8 mouse cellular contexts compared by ENCODE assay signal in genomic region chr16:18443385-18443841, GRCm38 (mm10). TPM values are rescaled to one million over a fixed set of nuclear protein-coding genes. Genes with fewer than 3 reads are reported as not detected.
DNase-seq lines count a peak whose midpoint lies in the region; ATAC-seq and TF ChIP-seq lines count a peak whose summit lies in the region.

No protein-coding gene starts in this region.

- no peak overlapping the region for H3K4me3 ChIP-seq in bone marrow, adult 2 months (replicated peaks; ENCODE audit: control insufficient read depth, low read depth, low read length)
- no peak overlapping the region for H3K4me3 ChIP-seq in embryonic facial prominence, embryonic 15.5 days (replicated peaks)
- no peak overlapping the region for H3K4me3 ChIP-seq in heart, embryonic 10.5 days
- no peak overlapping the region for H3K4me3 ChIP-seq in kidney, embryonic 14.5 days (ENCODE audit: low read length)
- no peak overlapping the region for H3K4me3 ChIP-seq in limb, embryonic 15.5 days

- H3K4me2 ChIP-seq in embryonic facial prominence, embryonic 15.5 days (replicated peaks), result no peak overlapping the region
- H3K4me2 ChIP-seq in kidney, embryonic 14.5 days (replicated peaks; ENCODE audit: low read depth, low read length), result no peak overlapping the region
- H3K4me2 ChIP-seq in limb, embryonic 15.5 days, result no peak overlapping the region

- TF ChIP-seq POLR2A in bone marrow, adult 2 months (IDR thresholded peaks at IDR 0.05; ENCODE audit: borderline replicate concordance, control insufficient read depth, low read depth, low read length), result no peak

- no peak overlapping the region for H3K27ac ChIP-seq in bone marrow, adult 2 months (ENCODE audit: control insufficient read depth, insufficient read depth, low read depth, low read length, poor library complexity)
- no peak overlapping the region for H3K27ac ChIP-seq in embryonic facial prominence, embryonic 15.5 days (replicated peaks)
- no peak overlapping the region for H3K27ac ChIP-seq in heart, embryonic 10.5 days
- H3K27ac ChIP-seq in kidney, embryonic 14.5 days (ENCODE audit: low read depth, low read length), result no peak overlapping the region
- H3K27ac ChIP-seq in limb, embryonic 15.5 days, result no peak overlapping the region

- DNase-seq in A20 (ENCODE audit: low read depth, low spot score), result peak; percentile 82
- DNase-seq in heart, embryonic 10.5 days (ENCODE audit: low spot score), result peak; percentile 94
- peak; percentile 90 to 98 for DNase-seq in spleen, postnatal 4 days (ENCODE audit: low spot score in 2 of 2)

- no peak overlapping the region for H3K9ac ChIP-seq in embryonic facial prominence, embryonic 15.5 days
- no peak overlapping the region for H3K9ac ChIP-seq in kidney, embryonic 14.5 days (ENCODE audit: low read depth, low read length)
- no peak overlapping the region for H3K9ac ChIP-seq in limb, embryonic 15.5 days

- peak; percentile 99 for TF ChIP-seq CTCF in bone marrow, adult 2 months (IDR thresholded peaks at IDR 0.05; ENCODE audit: control insufficient read depth, insufficient read depth, low read length)

- no peaks in the 10 kb centered on the region for H3K27me3 ChIP-seq in embryonic facial prominence, embryonic 15.5 days
- H3K27me3 ChIP-seq in heart, embryonic 10.5 days (ENCODE audit: insufficient read depth, poor library complexity, severe bottlenecking), result peaks cover 11% of the 10 kb centered on the region; the same call in 1 of the 2 replicates
- no peaks in the 10 kb centered on the region for H3K27me3 ChIP-seq in kidney, embryonic 14.5 days (ENCODE audit: control insufficient read depth, insufficient read depth, low read length)
- H3K27me3 ChIP-seq in limb, embryonic 15.5 days, result no peaks in the 10 kb centered on the region

- H3K4me1 ChIP-seq in bone marrow, adult 2 months (ENCODE audit: control insufficient read depth, insufficient read depth, low read length), result no peaks in the 10 kb centered on the region
- peaks cover 7% of the 10 kb centered on the region; the same call in 1 of the 2 replicates for H3K4me1 ChIP-seq in embryonic facial prominence, embryonic 15.5 days
- peaks cover 18% of the 10 kb centered on the region for H3K4me1 ChIP-seq in heart, embryonic 10.5 days
- H3K4me1 ChIP-seq in kidney, embryonic 14.5 days (ENCODE audit: control insufficient read depth, insufficient read depth, low read length), result peaks cover 10% of the 10 kb centered on the region
- peaks cover 8% of the 10 kb centered on the region for H3K4me1 ChIP-seq in limb, embryonic 15.5 days

- no peaks in the 10 kb centered on the region for H3K9me3 ChIP-seq in embryonic facial prominence, embryonic 15.5 days (replicated peaks)
- H3K9me3 ChIP-seq in heart, embryonic 10.5 days, result no peaks in the 10 kb centered on the region
- H3K9me3 ChIP-seq in kidney, embryonic 14.5 days (ENCODE audit: control insufficient read depth, low read length), result no peaks in the 10 kb centered on the region
- H3K9me3 ChIP-seq in limb, embryonic 15.5 days, result no peaks in the 10 kb centered on the region

- peak; percentile 61 for ATAC-seq in embryonic facial prominence, embryonic 15.5 days (ENCODE audit: insufficient number of reproducible peaks, low FRiP score, low TSS enrichment, low read depth)
- peak; percentile 68 for ATAC-seq in kidney, embryonic 14.5 days (ENCODE audit: low FRiP score, low TSS enrichment)
- ATAC-seq in limb, embryonic 15.5 days (ENCODE audit: insufficient number of reproducible peaks, low FRiP score, low TSS enrichment, low read depth), result peak; percentile 60
- ATAC-seq in monocyte, adult 5-6 weeks (replicated peaks; ENCODE audit: insufficient number of reproducible peaks, low FRiP score, low TSS enrichment, poor library complexity, severe bottlenecking), result peak; percentile 89

- WGBS in bone marrow, adult 2 months, result 26% methylated on average over 8 of the region's 8 CpGs
- 18% methylated on average over 8 of the region's 8 CpGs for WGBS in embryonic facial prominence, embryonic 15.5 days
- WGBS in heart, embryonic 10.5 days, result 15% methylated on average over 8 of the region's 8 CpGs
- 25% methylated on average over 8 of the region's 8 CpGs for WGBS in kidney, embryonic 14.5 days
- WGBS in limb, embryonic 15.5 days, result 24% methylated on average over 8 of the region's 8 CpGs

- no peaks in the 10 kb centered on the region for H3K36me3 ChIP-seq in embryonic facial prominence, embryonic 15.5 days
- peaks cover 37% of the 10 kb centered on the region for H3K36me3 ChIP-seq in heart, embryonic 10.5 days
- peaks cover 11% of the 10 kb centered on the region for H3K36me3 ChIP-seq in kidney, embryonic 14.5 days (ENCODE audit: control insufficient read depth, insufficient read depth, low read length)
- peaks cover 12% of the 10 kb centered on the region for H3K36me3 ChIP-seq in limb, embryonic 15.5 days

RNA-seq across cellular contexts. Expression of gene Comt, which starts 16.8 kb away (rescaled TPM):
- 40.6 and 53.8 TPM in 2 replicates for polyA plus RNA-seq in bone marrow, adult 2 months (2011; ENCODE audit: insufficient read depth, insufficient read length, low replicate concordance, missing spikeins)
- 109 and 116 TPM in 2 replicates for polyA plus RNA-seq in embryonic facial prominence, embryonic 15.5 days (2015; fragmentation: Nextera tagmentation; extraction: Ambion mirVana)
- polyA plus RNA-seq in heart, embryonic 10.5 days (2016; fragmentation: Nextera tagmentation; extraction: Ambion mirVana), result 83.5 and 102 TPM in 2 replicates
- 78.7 and 89.0 TPM in 2 replicates for polyA plus RNA-seq in kidney, embryonic 14.5 days (2014; fragmentation: Nextera tagmentation; extraction: Ambion mirVana)
- polyA plus RNA-seq in limb, embryonic 15.5 days (2015; fragmentation: Nextera tagmentation; extraction: Ambion mirVana), result 119 and 127 TPM in 2 replicates
- 11.3 to 19.0 TPM (median 15.8 TPM) in 3 replicates for total RNA-seq in monocyte, adult 5-6 weeks (2017)

RNA-seq across cellular contexts. Expression of gene Txnrd2, which starts 17.2 kb away (rescaled TPM):
- 66.6 and 86.0 TPM in 2 replicates for polyA plus RNA-seq in bone marrow, adult 2 months (2011; ENCODE audit: insufficient read depth, insufficient read length, low replicate concordance, missing spikeins)
- 17.0 and 18.2 TPM in 2 replicates for polyA plus RNA-seq in embryonic facial prominence, embryonic 15.5 days (2015; fragmentation: Nextera tagmentation; extraction: Ambion mirVana)
- polyA plus RNA-seq in heart, embryonic 10.5 days (2016; fragmentation: Nextera tagmentation; extraction: Ambion mirVana), result 40.1 and 47.7 TPM in 2 replicates
- 21.9 and 23.6 TPM in 2 replicates for polyA plus RNA-seq in kidney, embryonic 14.5 days (2014; fragmentation: Nextera tagmentation; extraction: Ambion mirVana)
- 16.5 and 16.8 TPM in 2 replicates for polyA plus RNA-seq in limb, embryonic 15.5 days (2015; fragmentation: Nextera tagmentation; extraction: Ambion mirVana)
- 9.3 to 21.9 TPM (median 18.1 TPM) in 3 replicates for total RNA-seq in monocyte, adult 5-6 weeks (2017)

RNA-seq across cellular contexts. Expression of gene Gnb1l, which starts 55.1 kb away (rescaled TPM):
- polyA plus RNA-seq in bone marrow, adult 2 months (2011; ENCODE audit: insufficient read depth, insufficient read length, low replicate concordance, missing spikeins), result 2.6 and 11.3 TPM in 2 replicates
- polyA plus RNA-seq in embryonic facial prominence, embryonic 15.5 days (2015; fragmentation: Nextera tagmentation; extraction: Ambion mirVana), result 15.1 and 18.7 TPM in 2 replicates
- 10.8 and 17.1 TPM in 2 replicates for polyA plus RNA-seq in heart, embryonic 10.5 days (2016; fragmentation: Nextera tagmentation; extraction: Ambion mirVana)
- 16.3 and 18.0 TPM in 2 replicates for polyA plus RNA-seq in kidney, embryonic 14.5 days (2014; fragmentation: Nextera tagmentation; extraction: Ambion mirVana)
- 20.5 and 20.9 TPM in 2 replicates for polyA plus RNA-seq in limb, embryonic 15.5 days (2015; fragmentation: Nextera tagmentation; extraction: Ambion mirVana)
- 0.85 to 1.4 TPM (median 1.2 TPM) in 3 replicates for total RNA-seq in monocyte, adult 5-6 weeks (2017)

RNA-seq across cellular contexts. Expression of gene Rtl10, which starts 55.3 kb away (rescaled TPM):
- polyA plus RNA-seq in bone marrow, adult 2 months (2011; ENCODE audit: insufficient read depth, insufficient read length, low replicate concordance, missing spikeins), result 1.5 TPM in 1 of 2 replicates, not detected in the other
- 3.5 and 4.5 TPM in 2 replicates for polyA plus RNA-seq in embryonic facial prominence, embryonic 15.5 days (2015; fragmentation: Nextera tagmentation; extraction: Ambion mirVana)
- polyA plus RNA-seq in heart, embryonic 10.5 days (2016; fragmentation: Nextera tagmentation; extraction: Ambion mirVana), result 1.3 and 1.6 TPM in 2 replicates
- 1.9 and 3.0 TPM in 2 replicates for polyA plus RNA-seq in kidney, embryonic 14.5 days (2014; fragmentation: Nextera tagmentation; extraction: Ambion mirVana)
- 3.4 and 4.2 TPM in 2 replicates for polyA plus RNA-seq in limb, embryonic 15.5 days (2015; fragmentation: Nextera tagmentation; extraction: Ambion mirVana)
- 2.0 TPM in 1 of 3 replicates, not detected in the others for total RNA-seq in monocyte, adult 5-6 weeks (2017)
